Mouse (Mus musculus) G1E (cell line): Measurements from ENCODE around the gene Tmx4. TPM values are rescaled to one million over a fixed set of nuclear protein-coding genes. Genes with fewer than 3 reads are reported as not detected.
"Not testable (repeated sequence)": the region's sequence is repeated elsewhere in the genome, so short reads cannot be mapped to it uniquely, and the experiment has no call there.

Source experiments
- ATAC-seq: 2 replicates; pipeline ENCODE4 v1.8.0; 2016; ENCODE audit warnings: mild to moderate bottlenecking; ENCODE audit not compliant: insufficient number of reproducible peaks, poor library complexity, low FRiP score, severe bottlenecking; ENCODE audit errors: extremely low read depth
- DNase-seq: peaks from one replicate; pipeline ENCODE4 v3.0.0; 2012; ENCODE audit warnings: low spot score
- H3K27me3 ChIP-seq: 2 replicates; pipeline ENCODE4 v1.6.1; 2012; ENCODE audit warnings: mild to moderate bottlenecking, low read length, inconsistent platforms; ENCODE audit not compliant: insufficient read depth
- H3K36me3 ChIP-seq: replicated peaks from 2 replicates; pipeline ENCODE3; 2012; ENCODE audit warnings: mild to moderate bottlenecking, inconsistent platforms
- H3K4me1 ChIP-seq: 2 replicates; pipeline ENCODE4 v1.6.1; 2012; ENCODE audit warnings: low read depth, low read length, inconsistent platforms, mixed read lengths; ENCODE audit not compliant: insufficient read depth
- H3K4me3 ChIP-seq: 2 replicates; pipeline ENCODE4 v1.5.1; 2012; ENCODE audit warnings: low read depth, mild to moderate bottlenecking, inconsistent platforms, low read length, moderate library complexity, mixed read lengths
- H3K9me3 ChIP-seq: replicated peaks from 2 replicates; pipeline ENCODE4 v1.6.1; 2012; ENCODE audit warnings: inconsistent platforms
- CTCF ChIP-seq: IDR thresholded peaks from 2 replicates; pipeline ENCODE4 v1.5.1; 2012; ENCODE audit warnings: low read depth, low read length, inconsistent platforms, mixed read lengths
- GATA1 ChIP-seq: IDR thresholded peaks from 2 replicates; pipeline ENCODE4 v1.6.1; 2012; ENCODE audit warnings: borderline replicate concordance, low read length, inconsistent platforms, mixed read lengths
- GATA2 ChIP-seq: IDR thresholded peaks from 2 replicates; pipeline ENCODE4 v1.6.1; 2012; ENCODE audit warnings: low read depth, low read length, inconsistent platforms, borderline replicate concordance
- POLR2AphosphoS5 ChIP-seq: IDR thresholded peaks from 2 replicates; pipeline ENCODE4 v1.6.1; 2012; ENCODE audit warnings: low read depth, low read length, inconsistent platforms; ENCODE audit not compliant: insufficient replicate concordance
- TAL1 ChIP-seq: conservative IDR thresholded peaks from 2 replicates; pipeline ENCODE4 v1.6.1; 2012; ENCODE audit warnings: low read depth, low read length, inconsistent platforms, mixed read lengths
- polyA plus RNA-seq: library from polyadenylated mRNA; stranded (reverse); fragments of >175 nt; gene quantifications from 2 replicates; pipeline ENCODE4 v1.2.3, GENCODE M21; 2012
- total RNA-seq, 2 experiments: library from RNA; stranded (forward) in 1 of 2; stranded (reverse) in 1 of 2; fragments of 200-1000 nt in 1 of 2; fragments of >200 nt in 1 of 2; fragmentation: Nextera tagmentation in 1 of 2; gene quantifications; 2 replicates each; pipeline ENCODE4 v1.2.3; 2014 to 2017

The Tmx4 gene
- total and polyA plus RNA-seq, 3 experiments: 1.7 to 32.2 (median 27.8) TPM

DNA sequence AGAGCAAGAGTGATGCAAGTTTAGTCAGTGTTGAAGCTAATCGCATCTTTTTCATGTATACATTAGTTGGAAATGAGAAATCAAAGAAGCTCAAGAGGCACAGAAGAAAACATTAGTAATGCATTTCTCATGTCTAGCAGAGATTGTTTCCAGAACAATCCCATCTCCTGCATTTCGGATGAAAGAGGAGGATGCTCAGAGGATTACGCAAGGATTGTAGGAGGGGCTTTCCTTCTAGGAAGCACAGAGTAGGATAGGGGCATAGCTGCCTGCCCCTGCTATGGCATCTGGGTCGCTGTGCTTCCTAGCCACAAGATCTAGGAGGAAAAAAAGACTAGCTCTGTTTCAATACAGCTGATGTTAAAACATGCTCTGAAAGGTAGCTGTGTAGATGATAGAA lies 1.2 kb upstream of the Tmx4 start:
- no peaks in the 10 kb centered on the region; the same call in 1 of the 2 replicates for H3K9me3 ChIP-seq
- H3K36me3 ChIP-seq: no peaks in the 10 kb centered on the region
- no peak overlapping the region for H3K4me3 ChIP-seq
- ATAC-seq (no peak), DNase-seq (no peak)
- no peaks in the 10 kb centered on the region; the same call in 1 of the 2 replicates for H3K27me3 ChIP-seq
- TF ChIP-seq GATA2 (no peak), TAL1 (no peak), CTCF (no peak), POLR2AphosphoS5 (no peak), GATA1 (no peak)
- peaks cover 21% of the 10 kb centered on the region for H3K4me1 ChIP-seq

DNA sequence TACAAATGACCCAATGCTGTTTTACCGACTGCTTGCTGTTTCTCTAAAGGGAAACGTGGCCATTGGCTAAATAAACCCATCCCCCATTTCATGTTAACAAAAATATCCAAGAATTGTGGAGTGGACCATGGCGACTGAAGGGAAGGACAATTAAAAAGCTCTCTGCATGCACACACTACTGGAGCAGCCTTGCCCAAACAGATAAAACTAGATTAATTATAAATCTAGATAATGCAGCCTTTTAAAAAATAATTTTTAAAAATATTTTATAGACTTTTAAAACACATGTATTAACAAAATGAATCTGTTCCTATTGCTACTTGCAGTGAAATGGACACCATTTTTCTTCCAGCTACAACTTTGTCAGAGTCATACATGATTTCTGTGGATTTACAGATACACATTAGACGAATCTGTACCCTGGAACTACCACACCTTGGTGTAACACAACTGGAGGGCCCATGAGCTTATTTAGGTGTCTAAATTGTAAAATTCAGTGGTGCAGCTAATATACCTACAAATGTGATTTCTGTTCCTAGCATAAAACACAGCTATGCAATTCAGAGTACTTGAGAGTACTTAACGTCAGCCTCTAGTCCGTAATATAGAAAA lies 462 bp upstream of the Tmx4 start:
- no peak for TF ChIP-seq TAL1
- no peak for TF ChIP-seq POLR2AphosphoS5
- TF ChIP-seq GATA1: no peak
- TF ChIP-seq CTCF: no peak
- TF ChIP-seq GATA2: no peak
- H3K4me1 ChIP-seq: peaks cover 21% of the 10 kb centered on the region
- peaks cover 2% of the 10 kb centered on the region for H3K36me3 ChIP-seq
- H3K9me3 ChIP-seq: no peaks in the 10 kb centered on the region
- DNase-seq (no peak), ATAC-seq (no peak)
- no peaks in the 10 kb centered on the region; the same call in 1 of the 2 replicates for H3K27me3 ChIP-seq
- H3K4me3 ChIP-seq: peak overlapping the region; percentile 91; the same call in 1 of the 2 replicates

DNA sequence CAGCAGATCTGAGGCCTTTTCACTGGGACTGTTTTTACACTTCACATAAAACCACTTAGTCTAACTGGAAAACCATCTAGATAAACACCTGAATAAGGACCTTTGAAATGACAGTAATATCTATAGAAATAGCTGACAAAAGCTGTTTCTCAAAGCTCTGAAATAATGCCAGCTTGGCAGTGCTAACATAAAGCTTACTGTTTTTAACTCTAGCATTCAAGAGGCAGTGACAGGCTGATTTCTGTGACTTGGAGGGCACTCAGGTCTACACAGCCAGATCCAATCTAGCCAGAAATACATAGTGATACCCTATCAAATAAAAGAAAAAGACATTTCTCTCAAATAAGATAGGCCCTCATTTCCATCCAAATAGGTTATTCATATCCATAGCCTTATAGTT lies 1.6 kb downstream of the Tmx4 start:
- H3K9me3 ChIP-seq: no peaks in the 10 kb centered on the region
- ATAC-seq (no peak), DNase-seq (no peak)
- no peaks in the 10 kb centered on the region for H3K27me3 ChIP-seq
- TF ChIP-seq GATA2 (no peak), GATA1 (no peak), TAL1 (no peak)
- no peak overlapping the region for H3K4me3 ChIP-seq
- H3K4me1 ChIP-seq: peaks cover 21% of the 10 kb centered on the region
- H3K36me3 ChIP-seq: peaks cover 9% of the 10 kb centered on the region

DNA sequence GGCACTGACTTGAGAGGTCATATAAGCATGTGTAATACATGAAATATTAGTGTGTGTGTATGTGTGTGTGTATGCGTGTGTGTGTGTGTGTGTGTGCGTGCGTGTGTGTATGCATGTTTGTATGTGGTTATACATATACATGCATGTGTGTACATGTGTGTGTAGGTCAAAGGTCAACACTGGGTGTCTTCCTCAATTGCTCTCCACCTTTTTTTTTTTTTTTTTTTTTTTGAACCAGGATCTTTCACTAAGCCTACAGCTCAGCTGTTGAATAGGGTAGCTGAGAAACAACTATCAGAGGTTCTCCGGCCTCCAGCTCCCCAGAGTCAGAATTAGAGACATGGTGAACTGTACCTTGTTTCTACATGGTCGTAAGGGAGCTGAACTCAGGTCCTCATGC lies 2.6 kb downstream of the Tmx4 start:
- Histone ChIP-seq H3K36me3 (peaks cover 12% of the 10 kb centered on the region), H3K27me3 (no peaks in the 10 kb centered on the region), H3K4me1 (peaks cover 21% of the 10 kb centered on the region), H3K4me3 (no peak overlapping the region), H3K9me3 (no peaks in the 10 kb centered on the region)
- no peak for ATAC-seq
- DNase-seq: no peak
- TF ChIP-seq CTCF: no peak
- TF ChIP-seq GATA1: no peak

DNA sequence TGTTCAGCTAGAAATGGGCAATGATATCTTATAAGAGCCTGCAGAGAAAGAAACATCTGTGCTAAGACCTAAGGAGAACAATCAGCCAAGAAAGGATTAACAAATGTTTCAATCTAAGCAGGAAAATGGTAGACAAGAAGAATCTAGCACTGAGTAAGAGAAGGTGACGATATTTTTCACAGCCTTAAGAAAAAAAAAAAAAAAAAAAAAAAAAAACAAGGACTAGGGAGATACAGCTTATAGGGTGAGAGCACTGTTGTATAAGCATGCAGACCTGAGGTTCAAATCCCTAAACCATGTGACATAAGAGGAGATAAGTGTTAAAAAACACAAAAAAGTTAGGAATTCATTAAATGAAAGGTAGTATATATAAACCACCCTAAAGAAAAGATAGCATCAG lies 3.5 kb downstream of the Tmx4 start:
- Histone ChIP-seq H3K9me3 (no peaks in the 10 kb centered on the region), H3K4me3 (no peak overlapping the region), H3K27me3 (no peaks in the 10 kb centered on the region), H3K36me3 (peaks cover 12% of the 10 kb centered on the region), H3K4me1 (peaks cover 21% of the 10 kb centered on the region)
- TF ChIP-seq GATA1: no peak
- TF ChIP-seq POLR2AphosphoS5: no peak
- TF ChIP-seq CTCF: no peak
- no peak for TF ChIP-seq GATA2
- no peak for TF ChIP-seq TAL1
- DNase-seq (no peak), ATAC-seq (no peak)

DNA sequence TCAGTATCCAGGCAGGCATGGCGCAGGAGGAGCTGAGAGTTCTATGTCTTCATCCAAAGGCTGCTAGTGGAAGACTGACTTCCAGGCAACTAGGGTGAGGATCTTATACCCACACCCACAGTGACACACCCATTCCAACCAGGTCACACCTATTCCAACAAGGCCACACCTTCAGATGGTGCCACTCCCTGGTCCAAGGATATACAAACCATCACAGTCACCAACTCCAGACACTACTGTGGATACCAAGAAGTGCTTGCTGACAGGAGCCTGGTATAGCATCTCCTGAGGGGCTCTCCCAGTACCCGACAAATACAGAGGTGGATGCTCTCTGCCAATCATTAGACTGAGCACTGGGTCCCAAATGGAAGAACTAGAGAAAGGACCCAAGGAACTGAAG lies 15.4 kb downstream of the Tmx4 start:
- H3K9me3 ChIP-seq, H3K4me1 ChIP-seq, H3K4me3 ChIP-seq, H3K27me3 ChIP-seq, ATAC-seq, DNase-seq: not testable (repeated sequence)
- H3K36me3 ChIP-seq: peaks cover 10% of the 10 kb centered on the region

DNA sequence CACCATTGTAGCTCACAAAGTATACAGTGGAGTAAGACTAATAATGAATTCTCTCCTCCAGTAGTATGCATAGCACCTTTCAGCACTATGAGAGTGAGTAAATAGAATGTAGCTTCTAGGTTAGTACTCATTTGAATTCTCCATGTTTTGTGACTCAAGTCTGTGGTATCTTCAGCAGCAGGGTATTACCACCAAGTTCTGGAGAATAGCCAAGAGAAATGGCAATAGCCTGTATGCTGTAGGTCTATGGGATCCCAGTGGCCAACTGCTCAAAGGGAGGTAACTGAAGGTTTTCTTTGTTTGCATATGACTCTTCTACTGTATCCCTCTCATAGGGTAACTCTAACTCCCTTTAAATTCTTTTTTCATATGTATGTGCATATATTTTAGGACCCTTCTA lies 39.0 kb downstream of the Tmx4 start:
- DNase-seq: no peak
- ATAC-seq: no peak
- no peaks in the 10 kb centered on the region for H3K4me1 ChIP-seq
- H3K27me3 ChIP-seq: no peaks in the 10 kb centered on the region
- H3K36me3 ChIP-seq: peaks cover 14% of the 10 kb centered on the region
- TF ChIP-seq CTCF (no peak), TAL1 (no peak), POLR2AphosphoS5 (no peak), GATA2 (no peak), GATA1 (no peak)
- no peak overlapping the region for H3K4me3 ChIP-seq
- no peaks in the 10 kb centered on the region for H3K9me3 ChIP-seq
